Mouse (Mus musculus): ENCODE results near the gene Rap1gds1. TPM values are rescaled to one million over a fixed set of nuclear protein-coding genes. Genes with fewer than 3 reads are reported as not detected.

The Rap1gds1 gene
- polyA plus RNA-seq, 1 experiment: 221 TPM

DNA sequence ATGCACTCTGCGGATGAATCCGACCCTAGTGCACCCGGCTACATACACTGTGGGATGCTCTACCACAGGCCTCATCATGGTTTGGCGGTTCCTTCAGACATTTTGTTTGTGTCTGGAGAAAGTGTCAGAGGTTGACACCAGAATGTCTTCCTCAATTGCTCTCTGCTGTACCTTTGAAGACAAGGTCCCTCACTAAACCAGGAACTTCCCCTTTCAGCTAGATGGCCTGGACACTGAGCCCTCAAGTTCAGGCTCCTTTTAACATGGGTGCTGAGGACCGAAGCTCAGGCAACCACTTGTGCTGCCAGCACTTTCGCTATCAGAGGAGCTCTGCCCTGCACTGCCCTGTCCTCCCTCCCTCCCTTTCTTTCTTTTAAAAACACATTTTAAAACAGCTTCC, 92.8 kb downstream of the Rap1gds1 start:
- no peak overlapping the region for H3K27ac ChIP-seq (ENCODE audit: insufficient read depth, low read length)
- no peaks in the 10 kb centered on the region for H3K4me1 ChIP-seq (ENCODE audit: control insufficient read depth, insufficient read depth, low read length)
- no peak for TF ChIP-seq CTCF (IDR thresholded peaks at IDR 0.05; ENCODE audit: extremely low read depth, insufficient read depth, low read length)
- TF ChIP-seq POLR2A (IDR thresholded peaks at IDR 0.05; ENCODE audit: extremely low read depth, insufficient read depth, low read length): no peak
- no peak overlapping the region for H3K4me3 ChIP-seq (ENCODE audit: insufficient read depth, low read length)

DNA sequence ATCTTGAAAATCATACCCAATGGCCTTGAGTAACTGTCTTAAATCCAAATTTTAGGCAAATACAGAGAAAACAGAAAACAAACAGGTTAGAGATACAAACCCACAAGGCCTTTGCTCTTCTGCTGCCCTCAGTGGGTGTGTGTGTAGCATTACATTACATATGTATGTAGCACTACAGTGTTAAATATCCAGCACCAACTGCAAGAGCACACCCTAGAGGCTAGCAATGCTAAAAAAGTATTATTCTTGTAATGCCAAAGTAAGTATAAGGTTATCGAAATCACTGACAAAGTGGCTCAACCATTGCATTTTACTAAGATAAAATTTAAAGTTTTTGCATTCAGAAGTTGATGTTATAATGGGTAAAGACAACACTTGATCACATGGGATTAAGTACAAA, 97.6 kb downstream of the Rap1gds1 start:
- no peak overlapping the region for H3K4me3 ChIP-seq (ENCODE audit: insufficient read depth, low read length)
- H3K4me1 ChIP-seq (ENCODE audit: control insufficient read depth, insufficient read depth, low read length): no peaks in the 10 kb centered on the region
- H3K27ac ChIP-seq (ENCODE audit: insufficient read depth, low read length): no peak overlapping the region
- TF ChIP-seq POLR2A (IDR thresholded peaks at IDR 0.05; ENCODE audit: extremely low read depth, insufficient read depth, low read length) (no peak), CTCF (IDR thresholded peaks at IDR 0.05; ENCODE audit: extremely low read depth, insufficient read depth, low read length) (no peak)

- TF ChIP-seq CTCF (IDR thresholded peaks at IDR 0.05; ENCODE audit: extremely low read depth, insufficient read depth, low read length) (no peak), POLR2A (IDR thresholded peaks at IDR 0.05; ENCODE audit: extremely low read depth, insufficient read depth, low read length) (no peak)
- H3K4me3 ChIP-seq (ENCODE audit: insufficient read depth, low read length): no peak overlapping the region
- peaks cover 2% of the 10 kb centered on the region for H3K4me1 ChIP-seq (ENCODE audit: control insufficient read depth, insufficient read depth, low read length)
- H3K27ac ChIP-seq (ENCODE audit: insufficient read depth, low read length): no peak overlapping the region
Measured at GRCm38 (mm10) chr3:138967627-138968026, 107.4 kb downstream of the Rap1gds1 start.

DNA sequence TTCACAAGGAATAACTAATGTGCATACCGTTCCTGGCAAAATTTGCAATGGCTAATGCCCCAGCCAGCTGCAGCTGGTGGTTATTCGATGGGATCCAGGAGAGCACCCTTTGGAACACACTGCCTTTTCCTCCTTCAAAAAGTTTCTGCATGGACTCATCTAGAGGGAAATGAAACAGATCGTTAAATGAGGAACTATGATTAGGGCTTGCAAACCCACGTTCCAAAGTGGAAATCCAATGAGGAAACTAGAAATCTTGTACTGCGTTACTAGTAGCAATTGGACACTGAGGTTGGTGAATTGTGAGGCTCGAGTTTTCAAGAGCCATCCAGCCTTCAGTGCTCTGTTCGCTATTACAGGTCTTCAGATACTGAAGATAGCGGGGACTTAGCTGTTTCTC, 116.5 kb downstream of the Rap1gds1 start:
- Histone ChIP-seq H3K27ac (ENCODE audit: insufficient read depth, low read length) (no peak overlapping the region), H3K4me3 (ENCODE audit: insufficient read depth, low read length) (no peak overlapping the region), H3K4me1 (ENCODE audit: control insufficient read depth, insufficient read depth, low read length) (no peaks in the 10 kb centered on the region)
- TF ChIP-seq CTCF (IDR thresholded peaks at IDR 0.05; ENCODE audit: extremely low read depth, insufficient read depth, low read length) (no peak), POLR2A (IDR thresholded peaks at IDR 0.05; ENCODE audit: extremely low read depth, insufficient read depth, low read length) (no peak)

GRCm38 (mm10) chr3:138955220-138955619, 119.8 kb downstream of the Rap1gds1 start:
- H3K4me1 ChIP-seq (ENCODE audit: control insufficient read depth, insufficient read depth, low read length): no peaks in the 10 kb centered on the region
- H3K4me3 ChIP-seq (ENCODE audit: insufficient read depth, low read length): no peak overlapping the region
- TF ChIP-seq POLR2A (IDR thresholded peaks at IDR 0.05; ENCODE audit: extremely low read depth, insufficient read depth, low read length) (no peak), CTCF (IDR thresholded peaks at IDR 0.05; ENCODE audit: extremely low read depth, insufficient read depth, low read length) (no peak)
- no peak overlapping the region for H3K27ac ChIP-seq (ENCODE audit: insufficient read depth, low read length)

DNA sequence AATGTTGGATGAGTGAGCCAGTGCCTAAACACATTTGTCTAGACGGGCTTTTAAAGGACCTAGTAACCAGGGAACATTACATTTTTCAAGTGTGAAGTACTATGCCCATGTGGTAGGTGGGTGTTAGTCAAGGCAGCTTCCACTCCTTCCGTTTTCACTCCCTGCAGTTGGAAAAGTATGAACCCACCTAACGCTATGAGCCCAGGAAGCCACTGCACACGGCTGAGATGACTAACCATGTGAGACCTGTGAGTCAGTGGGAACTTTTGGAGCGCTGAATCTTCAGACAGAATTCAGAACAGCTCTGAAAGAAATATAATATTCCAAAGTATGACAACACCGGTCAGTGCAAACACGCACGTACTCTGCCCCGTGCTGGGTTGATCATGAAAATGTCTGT, 125.9 kb downstream of the Rap1gds1 start:
- TF ChIP-seq POLR2A (IDR thresholded peaks at IDR 0.05; ENCODE audit: extremely low read depth, insufficient read depth, low read length): no peak
- TF ChIP-seq CTCF (IDR thresholded peaks at IDR 0.05; ENCODE audit: extremely low read depth, insufficient read depth, low read length): no peak
- peaks cover 1% of the 10 kb centered on the region; the same call in 1 of the 2 replicates for H3K4me1 ChIP-seq (ENCODE audit: control insufficient read depth, insufficient read depth, low read length)
- no peak overlapping the region for H3K27ac ChIP-seq (ENCODE audit: insufficient read depth, low read length)
- no peak overlapping the region for H3K4me3 ChIP-seq (ENCODE audit: insufficient read depth, low read length)

- Histone ChIP-seq H3K27ac (ENCODE audit: insufficient read depth, low read length) (no peak overlapping the region), H3K4me1 (ENCODE audit: control insufficient read depth, insufficient read depth, low read length) (peaks cover 1% of the 10 kb centered on the region; the same call in 1 of the 2 replicates), H3K4me3 (ENCODE audit: insufficient read depth, low read length) (no peak overlapping the region)
- no peak for TF ChIP-seq CTCF (IDR thresholded peaks at IDR 0.05; ENCODE audit: extremely low read depth, insufficient read depth, low read length)
- TF ChIP-seq POLR2A (IDR thresholded peaks at IDR 0.05; ENCODE audit: extremely low read depth, insufficient read depth, low read length): no peak
Measured at GRCm38 (mm10) chr3:138945516-138945915, 129.5 kb downstream of the Rap1gds1 start.

- TF ChIP-seq POLR2A (IDR thresholded peaks at IDR 0.05; ENCODE audit: extremely low read depth, insufficient read depth, low read length) (no peak), CTCF (IDR thresholded peaks at IDR 0.05; ENCODE audit: extremely low read depth, insufficient read depth, low read length) (no peak)
- H3K27ac ChIP-seq (ENCODE audit: insufficient read depth, low read length): no peak overlapping the region
- H3K4me1 ChIP-seq (ENCODE audit: control insufficient read depth, insufficient read depth, low read length): no peaks in the 10 kb centered on the region
- no peak overlapping the region for H3K4me3 ChIP-seq (ENCODE audit: insufficient read depth, low read length)
Measured at GRCm38 (mm10) chr3:138941604-138942003, 133.4 kb downstream of the Rap1gds1 start.

DNA sequence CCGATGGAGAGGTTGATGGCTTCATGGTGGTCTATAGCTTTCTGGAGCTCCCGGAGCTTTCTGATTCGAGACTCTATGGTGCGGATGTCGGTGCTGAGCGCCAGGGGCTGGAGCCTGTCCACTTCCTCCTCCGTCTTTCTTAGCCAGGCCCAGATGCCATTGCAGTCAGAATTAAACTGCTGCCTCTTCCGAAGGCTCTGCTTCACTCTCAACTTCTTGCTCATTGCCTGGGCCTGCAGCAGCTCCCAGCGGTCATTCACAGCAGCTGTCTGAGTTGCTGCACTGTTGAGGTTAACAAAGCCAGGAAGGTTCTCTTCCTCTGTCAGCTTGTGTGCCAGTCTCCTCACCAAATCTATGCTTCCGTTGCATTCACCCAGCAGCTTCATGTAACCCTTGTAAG, 137.8 kb downstream of the Rap1gds1 start:
- Histone ChIP-seq H3K27ac (ENCODE audit: insufficient read depth, low read length) (no peak overlapping the region), H3K4me1 (ENCODE audit: control insufficient read depth, insufficient read depth, low read length) (no peaks in the 10 kb centered on the region), H3K4me3 (ENCODE audit: insufficient read depth, low read length) (no peak overlapping the region)
- TF ChIP-seq POLR2A (IDR thresholded peaks at IDR 0.05; ENCODE audit: extremely low read depth, insufficient read depth, low read length) (no peak), CTCF (IDR thresholded peaks at IDR 0.05; ENCODE audit: extremely low read depth, insufficient read depth, low read length) (no peak)

- Histone ChIP-seq H3K4me1 (ENCODE audit: control insufficient read depth, insufficient read depth, low read length) (no peaks in the 10 kb centered on the region), H3K4me3 (ENCODE audit: insufficient read depth, low read length) (no peak overlapping the region), H3K27ac (ENCODE audit: insufficient read depth, low read length) (no peak overlapping the region)
- TF ChIP-seq POLR2A (IDR thresholded peaks at IDR 0.05; ENCODE audit: extremely low read depth, insufficient read depth, low read length): no peak
- TF ChIP-seq CTCF (IDR thresholded peaks at IDR 0.05; ENCODE audit: extremely low read depth, insufficient read depth, low read length): no peak
Measured at GRCm38 (mm10) chr3:138936780-138937179, 138.2 kb downstream of the Rap1gds1 start.

Measured in cortical plate, adult 2 months (tissue).